Mouse (Mus musculus) liver, adult (tissue): ENCODE measurements around the gene Trap1a.

Source experiments
- GATA4 ChIP-seq: IDR thresholded peaks from 2 replicates; pipeline ENCODE4 v1.6.1; 2014; ENCODE audit warnings: mild to moderate bottlenecking, low read length; ENCODE audit not compliant: insufficient replicate concordance

Gene Trap1a

GRCm38 (mm10) chrX:139333263-139333994, at the start of gene Trap1a:
Gene Trap1a, plus strand, starts transcription at chrX:139333683.
- TF ChIP-seq GATA4: no peak

GRCm38 (mm10) chrX:139293114-139293513, 40.4 kb upstream of the Trap1a start:
- TF ChIP-seq GATA4: no peak

- TF ChIP-seq GATA4: no peak
These were observed 38.2 kb upstream of the Trap1a start for GRCm38 (mm10) chrX:139295325-139295724.

- no peak for TF ChIP-seq GATA4
These were observed 900 bp upstream of the Trap1a start for GRCm38 (mm10) chrX:139332583-139332982.

DNA sequence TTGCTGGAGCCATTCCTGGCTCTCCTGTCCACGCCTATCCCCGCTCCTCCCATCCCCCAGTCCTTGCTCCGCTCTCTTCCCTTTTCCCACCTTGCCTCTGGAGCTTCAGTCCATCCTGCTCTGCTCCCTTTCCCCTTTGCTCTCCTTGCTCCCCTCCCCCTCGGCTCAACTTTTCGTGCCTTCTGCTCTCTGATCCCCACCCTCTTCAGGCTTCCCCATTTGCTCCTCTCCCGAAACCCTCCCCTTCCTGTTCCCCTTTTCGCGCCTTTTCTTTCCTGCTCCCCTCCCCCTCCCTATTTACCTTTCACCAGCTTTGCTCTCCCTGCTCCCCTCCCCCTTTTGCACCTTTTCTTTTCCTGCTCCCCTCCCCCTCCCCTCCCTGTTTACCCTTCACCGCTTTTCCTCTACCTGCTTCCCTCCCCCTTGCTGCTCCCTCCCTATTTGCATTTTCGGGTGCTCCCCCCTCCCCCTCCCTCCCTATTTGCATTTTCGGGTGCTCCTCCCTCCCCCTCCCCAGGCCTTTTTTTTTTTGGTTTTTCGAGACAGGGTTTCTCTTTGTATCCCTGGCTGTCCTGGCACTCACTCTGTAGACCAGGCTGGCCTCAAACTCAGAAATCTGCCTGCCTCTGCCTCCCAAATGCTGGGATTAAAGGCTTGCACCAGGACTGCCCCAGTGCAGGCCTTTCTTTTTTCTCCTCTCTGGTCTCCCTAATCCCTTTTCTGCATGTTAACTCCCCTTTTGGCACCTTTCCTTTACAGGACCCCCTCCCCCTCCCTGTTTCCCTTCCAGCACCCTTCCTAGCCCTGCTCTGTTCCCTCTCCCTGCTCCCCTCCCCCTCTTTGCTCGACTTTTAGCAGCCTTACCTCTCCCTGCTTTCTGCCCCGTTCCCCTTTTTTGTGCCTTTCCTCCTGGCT, 1.3 kb downstream of the Trap1a start:
- no peak for TF ChIP-seq GATA4

- TF ChIP-seq GATA4: no peak
These were observed 2.1 kb downstream of the Trap1a start for GRCm38 (mm10) chrX:139335419-139336074.

DNA sequence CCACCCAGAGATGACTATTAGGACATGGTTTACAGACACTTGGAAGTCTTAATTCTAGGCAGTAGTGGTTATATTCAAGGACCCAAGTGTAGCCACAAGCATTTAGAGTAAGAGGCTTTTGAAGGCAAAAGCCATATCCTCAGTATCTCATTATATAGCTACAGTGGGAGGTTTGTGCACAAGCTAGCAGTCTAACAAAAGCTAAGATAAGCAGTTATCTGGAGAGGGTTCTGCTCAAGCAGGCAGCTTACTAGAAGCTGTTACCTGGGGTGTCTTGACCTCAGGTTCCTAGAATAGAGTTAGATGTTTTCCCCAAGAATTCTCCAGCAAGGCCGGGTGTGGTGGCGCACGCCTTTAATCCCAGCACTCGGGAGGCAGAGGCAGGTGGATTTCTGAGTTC, 6.1 kb downstream of the Trap1a start:
- TF ChIP-seq GATA4: no peak

DNA sequence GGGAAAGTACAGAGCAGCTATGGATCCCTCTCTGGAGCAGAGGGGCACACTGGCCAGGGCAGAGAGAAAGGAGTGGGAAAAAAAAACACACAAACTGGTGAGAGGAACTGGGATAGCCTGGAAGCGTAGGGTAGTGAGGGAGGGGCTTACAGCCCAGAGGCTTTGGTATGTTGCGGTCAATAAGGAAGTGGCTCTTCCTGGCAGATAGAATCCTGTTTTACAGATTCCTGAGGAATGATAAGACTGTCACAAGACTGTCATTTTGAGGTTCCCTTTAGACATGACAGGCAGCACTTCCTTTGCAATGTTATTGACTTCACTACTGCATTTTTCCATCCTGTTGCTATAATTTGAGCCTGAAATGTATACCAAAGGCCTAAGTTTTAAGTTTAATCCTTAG, 7.7 kb downstream of the Trap1a start:
- TF ChIP-seq GATA4: no peak

- no peak for TF ChIP-seq GATA4
These were observed 18.8 kb downstream of the Trap1a start for GRCm38 (mm10) chrX:139352192-139352772.

DNA sequence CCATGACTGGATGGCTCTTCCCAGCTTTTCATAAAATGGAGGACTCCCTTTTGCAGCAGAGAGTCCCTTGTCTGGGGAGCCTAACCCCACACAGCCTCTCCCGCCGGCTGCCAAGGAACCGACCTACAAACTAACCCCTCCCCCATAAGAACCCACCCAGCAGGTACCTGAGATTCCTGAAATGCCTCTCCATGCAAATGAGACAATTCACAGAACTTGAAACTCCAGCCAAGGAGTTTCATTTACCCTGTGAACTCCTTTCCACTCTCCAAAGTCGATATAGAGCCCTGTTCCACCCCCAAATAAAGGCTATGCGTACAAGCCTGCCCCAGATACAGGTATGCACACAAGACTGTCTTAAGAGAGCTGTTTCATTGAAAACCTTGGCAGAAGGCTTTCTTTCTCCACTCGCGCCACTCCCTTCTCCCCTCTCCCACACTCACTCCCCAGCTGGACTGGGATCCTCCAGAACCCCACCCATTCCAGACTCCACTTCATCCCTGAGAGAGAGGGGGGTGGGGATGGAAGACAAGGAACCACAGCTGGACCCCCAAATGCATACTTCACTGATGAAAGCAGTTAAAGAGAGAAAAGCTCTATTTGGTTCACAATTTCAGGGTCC, 24.3 kb downstream of the Trap1a start:
- TF ChIP-seq GATA4: no peak

DNA sequence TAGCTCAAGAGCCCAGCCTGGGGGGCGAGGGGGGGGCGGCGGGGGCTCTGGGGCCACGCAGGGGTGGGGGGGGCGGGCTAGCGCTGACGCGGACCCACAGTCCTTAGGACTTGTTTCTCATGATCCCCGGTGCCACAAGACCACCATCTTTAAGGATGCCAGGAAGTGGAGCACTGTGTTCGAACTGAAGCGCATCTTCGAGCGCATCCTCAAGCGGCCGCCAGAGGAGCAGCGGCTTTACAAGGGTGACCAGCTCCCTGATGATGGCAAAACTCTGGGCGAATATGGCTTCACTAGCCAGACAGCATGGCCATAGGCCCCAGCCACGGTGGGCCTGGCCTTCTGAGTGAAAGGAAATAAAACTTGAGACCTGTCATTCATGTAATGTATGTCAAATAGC, 24.9 kb downstream of the Trap1a start:
- no peak for TF ChIP-seq GATA4

GRCm38 (mm10) chrX:139366837-139367528, 33.5 kb downstream of the Trap1a start:
- no peak for TF ChIP-seq GATA4

GRCm38 (mm10) chrX:139367529-139367908, 34.0 kb downstream of the Trap1a start:
- TF ChIP-seq GATA4: no peak

DNA sequence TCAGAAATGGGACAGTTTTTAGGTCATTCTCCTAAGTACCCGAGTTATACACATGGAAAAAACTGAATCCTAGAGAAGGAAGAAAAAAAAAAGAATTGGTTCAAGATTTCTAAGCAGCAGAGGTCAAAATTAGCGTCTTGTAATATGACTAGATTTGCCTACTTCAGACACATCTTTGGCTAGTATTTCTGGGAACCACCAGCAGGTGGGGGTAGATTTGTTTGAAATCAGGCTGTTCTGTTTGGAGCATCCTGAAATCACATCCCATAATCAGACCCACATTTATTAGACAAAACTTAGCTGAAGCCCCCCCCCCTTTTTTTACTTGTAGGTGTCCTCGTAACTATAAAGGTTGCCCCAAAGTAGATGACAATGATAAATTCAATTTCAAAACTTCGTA, 35.6 kb downstream of the Trap1a start:
- TF ChIP-seq GATA4: no peak
